Mouse (Mus musculus): Measurements from ENCODE around the gene Cox6a1.

DNA sequence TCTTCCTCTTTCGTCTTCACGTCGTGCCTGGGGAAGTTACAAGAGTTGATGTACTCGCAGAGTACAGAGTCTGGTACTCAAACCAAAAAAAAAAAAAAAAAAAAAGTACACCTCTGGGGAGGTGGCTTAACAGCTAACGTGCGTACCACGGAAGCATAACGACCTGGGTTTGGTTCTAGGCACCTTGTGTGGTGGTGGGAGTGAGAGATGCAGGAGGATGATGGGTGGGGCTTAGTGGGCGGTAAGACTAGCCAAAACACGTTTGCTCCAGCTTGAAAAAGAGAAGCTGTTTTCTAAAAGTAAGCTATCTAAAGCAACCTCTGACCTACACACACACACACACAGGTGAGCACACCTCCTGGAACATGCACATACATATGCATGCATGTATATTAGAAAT is 46.1 kb upstream of the Cox6a1 start:
- TF ChIP-seq MAX (IDR thresholded peaks at IDR 0.05): no peak
- TF ChIP-seq CTCF (IDR thresholded peaks at IDR 0.05; ENCODE audit: control insufficient read depth, insufficient read depth, insufficient read length): no peak
- TF ChIP-seq MYOD1 (IDR thresholded peaks at IDR 0.05; ENCODE audit: control insufficient read depth, insufficient read length, low read depth): no peak
- no peak for TF ChIP-seq USF1 (IDR thresholded peaks at IDR 0.05; ENCODE audit: low read depth)
- TF ChIP-seq FOSL1 (IDR thresholded peaks at IDR 0.05; ENCODE audit: insufficient read depth, low read length, poor library complexity, severe bottlenecking): no peak
